Mouse (Mus musculus): ENCODE measurements around the gene Stk11. TPM values are rescaled to one million over a fixed set of nuclear protein-coding genes. Genes with fewer than 3 reads are reported as not detected.

Stk11 gene
- total RNA-seq (2021), result 10 to 100 TPM; 98.7 to 99.9 TPM

GRCm38 (mm10) chr10:80115290-80115943 lies at the start of gene Stk11:
Gene Stk11 (plus strand): TSS chr10:80115803.
- DNase-seq, result peak; percentile 100

- no peak for DNase-seq
Observed at GRCm38 (mm10) chr10:80069251-80069650, 46.4 kb upstream of the Stk11 start.

GRCm38 (mm10) chr10:80069948-80070450 lies 45.6 kb upstream of the Stk11 start:
- DNase-seq, result no peak

- DNase-seq, result peak; percentile 91
Observed at GRCm38 (mm10) chr10:80070837-80071515, 44.6 kb upstream of the Stk11 start.

- DNase-seq, result no peak
Observed at GRCm38 (mm10) chr10:80071516-80071900, 44.1 kb upstream of the Stk11 start.

GRCm38 (mm10) chr10:80072623-80073489 lies 42.7 kb upstream of the Stk11 start:
- no peak for DNase-seq

GRCm38 (mm10) chr10:80074813-80075601 lies 40.6 kb upstream of the Stk11 start:
- peak; percentile 78 for DNase-seq

- no peak for DNase-seq
Observed at GRCm38 (mm10) chr10:80075924-80076323, 39.7 kb upstream of the Stk11 start.

- DNase-seq, result no peak
Observed at GRCm38 (mm10) chr10:80076386-80076785, 39.2 kb upstream of the Stk11 start.

GRCm38 (mm10) chr10:80077312-80077711 lies 38.3 kb upstream of the Stk11 start:
- no peak for DNase-seq

GRCm38 (mm10) chr10:80078366-80078765 lies 37.2 kb upstream of the Stk11 start:
- DNase-seq, result no peak

- DNase-seq, result no peak
Observed at GRCm38 (mm10) chr10:80080396-80081070, 35.1 kb upstream of the Stk11 start.

- DNase-seq, result no peak
Observed at GRCm38 (mm10) chr10:80081075-80081474, 34.5 kb upstream of the Stk11 start.

- DNase-seq, result peak; percentile 65
Observed at GRCm38 (mm10) chr10:80084817-80085487, 30.7 kb upstream of the Stk11 start.

- DNase-seq, result peak; percentile 34
Observed at GRCm38 (mm10) chr10:80086847-80087246, 28.8 kb upstream of the Stk11 start.

GRCm38 (mm10) chr10:80087483-80087882 lies 28.1 kb upstream of the Stk11 start:
- DNase-seq, result no peak

- DNase-seq, result no peak
Observed at GRCm38 (mm10) chr10:80089146-80089545, 26.5 kb upstream of the Stk11 start.

GRCm38 (mm10) chr10:80091527-80091926 lies 24.1 kb upstream of the Stk11 start:
- no peak for DNase-seq

GRCm38 (mm10) chr10:80092690-80093089 lies 22.9 kb upstream of the Stk11 start:
- DNase-seq, result no peak

GRCm38 (mm10) chr10:80094085-80094484 lies 21.5 kb upstream of the Stk11 start:
- DNase-seq, result no peak

- no peak for DNase-seq
Observed at GRCm38 (mm10) chr10:80094684-80095083, 20.9 kb upstream of the Stk11 start.

All from heart, postnatal 4 days (tissue).